Mouse (Mus musculus) liver, postnatal 0 days (tissue): ENCODE data around the gene Vegfd.

ENCODE experiments used
- CTCF ChIP-seq: sonication (generic); IDR thresholded peaks from 2 replicates; pipeline ENCODE4 v1.5.1; 2016; ENCODE audit warnings: antibody characterized with exemption, low read depth
- EP300 ChIP-seq: IDR thresholded peaks from 2 replicates; pipeline ENCODE4 v1.6.1; 2016; ENCODE audit warnings: antibody characterized with exemption, low read depth, mild to moderate bottlenecking

GRCm38 (mm10) chrX:164419471-164419939 is 46.3 kb downstream of the Vegfd start, which contains the start of gene Piga:
- TF ChIP-seq CTCF (no peak), EP300 (peak; percentile 70)
